Mouse (Mus musculus): Measurements from ENCODE around the gene Hspa1b. TPM values are rescaled to one million over a fixed set of nuclear protein-coding genes. Genes with fewer than 3 reads are reported as not detected.
"Not testable (repeated sequence)": the region's sequence is repeated elsewhere in the genome, so short reads cannot be mapped to it uniquely, and the experiment has no call there.

Gene Hspa1b
- total RNA-seq, 4 experiments from 2014 or later, result 1.4 to 5.5 (median 2.6) TPM

DNA sequence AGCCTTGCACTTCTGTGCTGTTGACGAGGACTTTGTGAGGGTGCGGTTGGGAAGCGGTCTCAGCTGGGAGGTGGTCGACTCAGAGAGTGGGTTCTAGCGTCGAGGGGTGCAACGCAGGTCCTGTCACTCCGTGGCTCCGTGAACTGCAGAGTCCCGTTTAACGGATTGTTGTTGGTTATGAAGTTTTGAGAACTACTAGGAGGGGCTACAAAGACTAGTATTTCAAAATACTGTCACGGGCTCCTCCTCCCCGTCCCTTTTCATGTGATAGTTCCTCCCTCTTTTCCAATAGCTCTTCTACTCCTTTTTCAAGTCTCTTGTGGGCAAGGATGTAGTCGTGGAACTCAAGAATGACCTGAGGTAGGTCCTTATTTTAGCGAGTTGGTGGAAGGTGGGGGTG is 23.3 kb upstream of the Hspa1b start:
- no peak for DNase-seq (ENCODE audit: low spot score)

DNA sequence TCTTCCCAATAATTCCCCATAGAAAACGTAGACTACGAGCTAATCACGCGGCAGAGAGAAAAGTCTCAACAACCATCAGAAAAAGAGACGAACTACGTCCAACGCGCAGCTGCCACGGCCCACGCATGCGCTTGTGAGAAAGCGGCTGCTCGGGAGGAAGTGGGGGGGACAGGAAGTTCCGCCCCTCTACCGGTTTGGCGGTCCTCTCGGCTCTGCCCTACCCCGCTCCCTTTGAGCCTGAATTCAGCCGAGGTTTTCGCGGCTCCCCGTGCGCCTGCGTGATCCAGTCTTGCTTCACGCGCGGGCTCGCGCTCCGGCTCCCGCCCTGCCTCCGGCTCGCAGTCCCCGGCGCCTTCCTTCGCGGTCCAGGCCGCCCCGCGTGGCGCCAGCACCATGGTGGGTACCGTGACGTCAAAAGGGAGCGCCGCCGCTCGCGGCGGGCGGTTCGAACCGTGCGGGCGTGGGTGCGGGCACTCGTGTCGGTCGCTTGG is 22.7 kb upstream of the Hspa1b start, which contains the start of gene Lsm2:
Gene Lsm2 (plus strand): TSS at position 173 of the 491 bp plus-strand sequence.
- DNase-seq (ENCODE audit: low spot score), result peak; percentile 94

DNA sequence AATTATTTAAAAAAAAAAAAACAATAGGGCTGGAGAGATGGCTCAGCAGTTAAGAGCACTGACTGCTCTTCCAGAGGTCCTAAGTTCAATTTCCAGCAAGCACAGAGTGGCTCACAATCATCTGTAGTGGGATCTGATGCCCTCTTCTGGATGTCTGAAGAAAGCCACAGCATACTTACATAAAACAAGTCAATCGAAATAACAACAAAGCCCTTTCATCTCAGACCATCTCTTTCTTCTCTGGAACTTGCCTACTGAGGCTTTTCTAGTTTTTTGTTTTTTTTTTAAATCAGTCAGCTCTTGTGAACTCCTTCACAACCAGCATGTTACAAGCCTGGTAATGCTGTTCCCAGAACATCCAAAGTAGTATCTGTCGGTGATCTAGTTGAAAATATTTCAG is 21.6 kb upstream of the Hspa1b start:
- peak; percentile 68 for DNase-seq (ENCODE audit: low spot score)

DNA sequence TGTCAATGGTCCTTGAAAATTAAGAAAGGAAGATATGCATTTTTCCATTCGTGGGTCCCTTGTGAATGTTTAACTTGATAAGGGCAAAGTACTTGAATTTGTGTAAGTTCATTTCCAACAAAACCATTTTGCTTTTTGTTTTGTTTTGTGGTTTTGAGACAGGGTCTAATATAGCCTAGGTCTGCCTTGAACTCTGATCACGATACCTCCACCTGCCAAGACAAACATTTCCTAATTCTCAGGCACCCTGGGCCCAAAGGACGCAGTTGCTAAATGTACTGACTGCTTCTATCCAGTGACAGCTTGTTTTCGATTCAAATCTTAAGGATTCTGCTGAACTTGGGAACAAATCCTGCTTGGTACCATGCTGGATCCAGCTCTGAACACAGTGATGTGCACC is 20.6 kb upstream of the Hspa1b start:
- DNase-seq (ENCODE audit: low spot score), result no peak

DNA sequence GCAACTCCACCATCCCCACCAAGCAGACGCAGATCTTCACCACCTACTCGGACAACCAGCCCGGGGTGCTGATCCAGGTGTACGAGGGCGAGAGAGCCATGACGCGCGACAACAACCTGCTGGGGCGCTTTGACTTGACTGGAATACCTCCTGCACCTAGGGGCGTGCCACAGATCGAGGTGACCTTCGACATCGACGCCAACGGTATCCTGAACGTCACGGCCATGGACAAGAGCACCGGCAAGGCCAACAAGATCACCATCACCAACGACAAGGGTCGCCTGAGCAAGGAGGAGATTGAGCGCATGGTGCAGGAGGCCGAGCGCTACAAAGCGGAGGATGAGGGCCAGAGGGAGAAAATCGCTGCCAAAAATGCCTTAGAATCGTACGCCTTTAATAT is 19.2 kb upstream of the Hspa1b start:
- no peak for DNase-seq (ENCODE audit: low spot score)

DNA sequence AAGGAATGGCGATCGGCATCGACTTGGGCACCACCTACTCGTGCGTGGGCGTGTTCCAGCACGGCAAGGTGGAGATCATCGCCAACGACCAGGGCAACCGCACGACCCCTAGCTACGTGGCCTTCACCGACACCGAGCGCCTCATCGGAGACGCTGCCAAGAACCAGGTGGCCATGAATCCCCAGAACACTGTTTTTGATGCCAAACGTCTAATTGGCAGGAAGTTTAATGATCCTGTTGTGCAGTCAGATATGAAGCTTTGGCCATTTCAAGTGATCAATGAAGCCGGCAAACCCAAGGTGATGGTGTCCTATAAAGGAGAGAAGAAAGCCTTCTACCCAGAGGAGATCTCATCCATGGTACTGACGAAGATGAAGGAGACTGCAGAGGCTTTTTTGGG is 18.0 kb upstream of the Hspa1b start:
- DNase-seq (ENCODE audit: low spot score), result no peak

DNA sequence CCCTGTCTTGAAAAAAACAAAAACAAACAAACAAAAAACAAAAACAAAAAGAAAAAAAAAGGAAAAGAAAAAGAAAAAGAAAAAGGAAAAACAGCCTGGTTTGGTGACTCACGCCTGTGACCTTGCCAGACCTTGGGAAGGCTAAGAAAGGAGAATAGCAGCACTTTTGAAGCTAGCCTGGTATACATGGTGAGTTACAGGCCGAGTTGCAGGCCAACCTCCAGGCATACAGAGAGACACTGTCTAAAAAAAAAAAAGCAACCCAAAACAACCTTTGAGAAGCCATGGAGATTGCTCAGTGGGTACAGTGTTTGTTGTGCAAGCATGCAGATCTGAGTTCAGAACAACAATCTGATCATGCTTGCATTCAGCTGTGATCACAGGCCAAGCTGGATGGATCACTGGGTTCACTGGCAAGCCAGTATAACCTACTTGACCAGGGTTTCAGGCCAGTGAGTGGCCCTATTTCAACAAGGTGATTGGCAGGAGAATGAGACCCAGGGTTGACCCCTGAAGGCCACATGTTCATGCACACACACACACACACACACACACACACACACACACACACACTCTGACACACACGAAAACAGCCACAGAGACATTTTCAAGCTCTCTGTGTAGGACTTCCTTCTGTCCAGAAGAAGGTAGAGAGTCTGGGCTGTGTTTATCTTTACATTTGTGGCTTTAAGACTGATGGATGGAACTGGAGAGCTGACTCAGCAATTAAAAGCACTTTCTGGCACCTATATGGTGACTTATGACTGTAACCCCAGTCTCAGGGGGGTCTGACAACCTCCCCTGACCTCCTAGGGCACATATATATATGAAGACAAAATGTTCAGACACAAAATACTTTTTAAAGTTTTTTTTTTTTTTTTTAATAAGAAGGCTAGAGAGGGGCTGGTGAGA is 16.8 kb upstream of the Hspa1b start:
- no peak for DNase-seq (ENCODE audit: low spot score)

DNA sequence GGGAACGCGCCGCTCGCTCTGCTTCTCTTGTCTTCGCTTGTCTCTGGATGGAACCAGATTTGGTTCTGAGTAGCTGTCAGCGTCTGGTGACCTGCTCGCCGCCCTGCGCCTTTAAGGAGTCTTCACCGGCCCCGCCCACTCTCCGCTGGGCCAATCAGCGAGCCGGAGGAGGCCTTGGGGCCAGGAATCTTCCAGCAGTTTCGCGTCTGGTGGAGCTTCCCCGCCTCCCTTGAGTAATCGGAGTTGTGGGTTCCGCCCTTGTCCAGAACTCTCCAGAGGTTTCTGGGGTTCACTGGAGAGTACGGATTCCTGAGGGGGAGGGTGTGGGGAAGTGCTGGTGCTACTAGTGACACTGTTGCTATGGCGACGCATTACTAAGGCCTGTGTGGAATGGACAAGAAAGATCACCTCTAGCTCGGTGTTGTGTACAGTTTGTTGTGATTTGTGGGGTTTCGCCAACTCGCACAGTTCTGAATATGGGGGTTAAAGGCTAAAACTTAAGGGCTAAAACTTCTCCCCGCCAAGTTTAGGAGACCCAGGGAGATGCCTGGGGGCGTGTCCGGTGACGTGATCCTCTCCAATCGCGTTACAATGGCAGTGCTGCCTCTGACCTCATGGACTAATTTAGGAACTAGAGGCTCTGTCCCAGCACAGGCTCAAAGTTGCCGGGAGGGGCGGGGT is 13.2 kb upstream of the Hspa1b start, which contains the start of the genes Hspa1a and Hspa1l:
Gene Hspa1a (minus strand): TSS at position 88 of the 681 bp plus-strand sequence.
Gene Hspa1l (plus strand): TSS at position 635 of the 681 bp plus-strand sequence.
- peak; percentile 98 for DNase-seq (ENCODE audit: low spot score)

DNA sequence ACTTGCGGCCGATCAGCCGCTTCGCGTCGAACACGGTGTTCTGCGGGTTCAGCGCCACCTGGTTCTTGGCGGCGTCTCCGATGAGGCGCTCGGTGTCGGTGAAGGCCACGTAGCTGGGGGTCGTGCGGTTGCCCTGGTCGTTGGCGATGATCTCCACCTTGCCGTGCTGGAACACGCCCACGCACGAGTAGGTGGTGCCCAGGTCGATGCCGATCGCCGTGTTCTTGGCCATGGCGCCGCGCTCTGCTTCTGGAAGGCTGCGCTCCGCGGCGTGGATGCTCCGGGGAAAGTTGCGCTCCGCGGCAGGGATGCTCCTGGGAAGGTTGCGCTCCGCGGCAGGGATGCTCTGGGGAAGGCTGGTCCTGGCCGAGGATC is 12.6 kb upstream of the Hspa1b start:
- not testable (repeated sequence) for DNase-seq (ENCODE audit: low spot score)

DNA sequence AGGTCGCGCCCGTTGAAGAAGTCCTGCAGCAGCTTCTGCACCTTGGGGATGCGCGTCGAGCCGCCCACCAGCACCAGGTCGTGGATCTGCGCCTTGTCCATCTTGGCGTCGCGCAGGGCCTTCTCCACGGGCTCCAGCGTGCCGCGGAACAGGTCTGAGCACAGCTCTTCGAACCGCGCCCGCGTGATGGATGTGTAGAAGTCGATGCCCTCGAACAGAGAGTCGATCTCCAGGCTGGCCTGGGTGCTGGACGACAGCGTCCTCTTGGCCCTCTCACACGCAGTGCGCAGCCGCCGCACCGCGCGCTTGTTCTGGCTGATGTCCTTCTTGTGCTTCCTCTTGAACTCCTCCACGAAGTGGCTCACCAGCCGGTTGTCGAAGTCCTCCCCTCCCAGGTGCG is 11.8 kb upstream of the Hspa1b start:
- DNase-seq (ENCODE audit: low spot score), result not testable (repeated sequence)

DNA sequence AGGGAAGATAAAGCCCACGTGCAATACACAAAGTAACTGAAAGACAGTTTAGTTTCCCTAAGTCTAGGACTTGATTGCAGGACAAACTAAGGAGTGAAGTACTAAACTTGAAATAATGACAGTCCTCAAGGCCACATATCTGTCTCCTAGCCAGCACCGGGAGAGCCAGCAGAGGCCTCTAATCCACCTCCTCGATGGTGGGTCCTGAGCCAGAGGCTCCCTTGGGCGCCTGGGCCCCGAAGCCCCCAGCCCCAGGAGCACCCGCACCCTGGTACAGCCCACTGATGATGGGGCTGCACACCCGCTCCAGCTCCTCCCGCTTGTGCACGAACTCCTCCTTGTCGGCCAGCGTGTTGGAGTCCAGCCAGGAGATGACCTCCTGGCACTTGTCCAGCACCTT is 10.8 kb upstream of the Hspa1b start, which contains the start of gene Gm20481:
Gene Gm20481 (plus strand): TSS at position 91 of the 400 bp plus-strand sequence.
- DNase-seq (ENCODE audit: low spot score), result not testable (repeated sequence)

DNA sequence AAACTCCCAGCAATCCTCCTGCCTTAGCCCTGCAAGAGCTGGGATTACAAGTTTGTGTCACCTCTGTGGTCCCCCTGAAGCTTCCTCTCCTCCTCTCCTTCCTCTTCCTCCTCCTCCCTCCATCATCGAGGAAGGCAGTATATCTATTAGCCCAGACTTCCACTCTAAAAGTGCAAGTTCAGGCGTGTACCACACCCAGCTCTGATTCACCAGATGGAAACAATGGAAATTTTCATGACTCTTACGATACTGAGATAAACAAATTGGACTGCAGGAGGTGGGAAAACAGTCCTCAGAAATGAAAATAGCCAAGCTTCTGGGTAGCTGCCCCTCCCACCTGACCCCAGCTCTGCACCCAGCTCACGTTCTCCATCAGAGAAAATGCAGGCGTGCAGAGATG is 6.6 kb upstream of the Hspa1b start:
- no peak for DNase-seq (ENCODE audit: low spot score)

DNA sequence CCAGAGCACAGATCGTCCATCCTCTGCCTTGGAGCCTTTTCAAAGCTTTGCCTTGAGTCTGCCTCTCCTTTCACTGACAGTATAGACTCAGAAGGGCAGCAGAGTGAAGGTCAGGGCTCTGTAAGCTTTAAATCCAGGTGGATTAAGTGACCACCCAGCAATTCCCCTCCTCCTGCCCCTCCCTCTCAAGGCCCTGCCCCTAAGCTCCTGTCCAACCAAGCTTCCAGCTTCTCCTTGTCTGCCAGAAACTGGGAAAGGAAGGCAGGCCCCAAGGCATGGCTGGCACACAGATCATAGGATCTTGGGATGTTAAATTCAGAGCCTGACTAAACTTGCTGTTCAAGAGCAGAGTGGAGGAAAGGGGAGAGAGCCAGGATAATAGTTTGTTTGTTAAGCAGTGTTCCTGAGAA is 5.6 kb upstream of the Hspa1b start:
- DNase-seq (ENCODE audit: low spot score), result no peak

DNA sequence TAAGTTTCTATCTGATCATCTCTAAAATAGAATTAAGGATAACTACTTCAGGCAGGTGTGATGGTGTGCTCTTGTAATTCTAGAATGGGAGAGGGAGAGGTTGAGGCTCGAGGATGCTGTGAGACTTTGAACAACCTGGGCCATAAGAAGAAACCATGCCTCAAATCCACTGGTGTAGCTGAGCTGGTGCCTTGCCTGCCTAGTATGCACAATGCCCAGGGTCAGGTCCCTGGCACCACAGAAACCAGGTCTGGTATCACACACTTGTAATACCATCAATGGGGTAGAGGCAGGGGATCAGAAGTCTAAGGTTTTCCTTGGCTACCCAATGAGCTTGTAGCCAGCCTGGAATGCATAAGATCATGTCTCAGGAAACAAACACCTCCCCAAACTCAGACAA is 3.8 kb upstream of the Hspa1b start:
- no peak for DNase-seq (ENCODE audit: low spot score)

DNA sequence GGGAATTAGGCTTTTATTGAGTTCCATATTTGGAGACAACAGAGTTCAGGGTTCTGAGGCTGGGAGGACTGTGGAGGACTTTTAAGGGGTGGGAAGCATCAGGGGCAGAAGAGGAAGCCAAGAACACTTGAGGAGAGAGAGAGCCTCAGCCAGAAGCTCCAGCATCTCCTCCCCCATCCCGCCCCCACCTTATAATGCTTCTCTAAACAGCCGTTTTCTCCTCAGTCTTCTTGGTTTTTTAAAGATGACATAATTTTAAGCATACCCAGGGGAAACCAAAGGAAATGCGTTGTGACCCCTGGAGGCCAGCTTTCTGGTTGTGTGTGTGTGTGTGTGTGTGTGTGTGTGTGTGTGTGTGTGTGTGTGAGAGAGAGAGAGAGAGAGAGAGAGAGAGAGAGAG is 3.1 kb upstream of the Hspa1b start:
- no peak for DNase-seq (ENCODE audit: low spot score)

DNA sequence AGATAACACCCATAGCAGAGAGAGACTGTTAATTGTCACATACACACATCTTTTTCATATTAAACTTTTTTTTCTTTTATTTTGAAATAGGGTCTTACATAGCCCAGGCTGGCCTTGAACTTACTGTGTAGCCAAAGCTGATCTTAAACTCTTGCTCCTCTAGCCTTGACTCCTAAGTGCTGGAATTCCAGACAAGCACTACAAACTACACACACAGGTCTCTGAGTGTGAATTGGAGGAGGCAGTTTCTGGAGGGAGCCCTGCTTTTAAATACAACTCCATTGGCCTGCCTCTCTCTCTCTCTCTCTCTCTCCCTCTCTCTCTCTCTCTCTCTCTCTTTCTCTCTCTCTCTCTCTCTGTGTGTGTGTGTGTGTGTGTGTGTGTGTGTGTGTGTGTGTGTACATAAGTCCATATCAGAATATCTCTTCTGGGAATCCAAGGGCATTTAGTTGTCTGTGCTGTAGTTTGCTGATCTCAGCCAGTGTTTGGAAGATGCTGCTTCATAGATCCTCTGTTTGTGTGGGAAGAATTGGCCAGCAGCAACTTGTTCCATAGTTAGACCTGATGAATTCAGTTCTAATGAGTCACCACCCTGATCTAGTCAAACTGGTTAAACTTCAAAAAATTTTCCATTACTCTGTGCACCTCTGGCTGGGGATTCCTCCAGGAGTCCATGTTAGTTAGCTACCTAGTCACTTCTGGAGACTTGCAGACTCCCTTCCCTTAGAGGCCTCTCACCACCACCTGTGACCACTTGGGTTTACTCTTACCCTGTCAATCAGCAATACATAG is 1.9 kb upstream of the Hspa1b start:
- DNase-seq (ENCODE audit: low spot score), result no peak

DNA sequence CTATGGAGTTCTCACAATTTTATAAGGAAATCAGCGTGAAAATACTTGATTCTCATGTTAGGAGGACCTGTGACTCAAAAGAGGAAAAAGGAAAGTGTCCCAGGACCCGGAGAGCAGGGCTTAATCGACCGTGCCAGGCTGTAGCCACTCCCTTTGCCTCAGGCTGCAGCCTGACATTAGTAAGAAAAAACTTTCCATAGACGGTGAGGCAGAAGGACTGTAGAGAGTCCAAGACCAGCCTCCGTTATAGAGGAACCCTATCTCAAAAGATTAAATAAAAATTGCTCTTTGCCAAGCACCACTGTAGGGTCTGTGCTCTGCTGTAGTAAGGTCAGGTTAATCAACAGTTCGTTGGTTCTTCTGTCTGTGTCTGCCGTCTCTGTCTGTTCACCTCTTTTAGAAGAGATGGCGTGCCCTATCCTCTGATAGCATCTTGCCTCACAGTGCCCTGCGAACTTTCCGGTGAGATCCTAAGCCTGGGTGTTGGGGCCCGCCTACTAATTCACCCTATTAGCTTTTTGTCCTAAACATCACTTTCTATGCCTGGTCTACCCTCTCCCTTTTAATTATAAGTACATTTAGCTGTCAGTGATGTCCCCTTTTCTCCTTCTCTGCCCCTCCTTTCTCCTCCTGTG is 960 bp upstream of the Hspa1b start:
- DNase-seq (ENCODE audit: low spot score), result peak; percentile 61

DNA sequence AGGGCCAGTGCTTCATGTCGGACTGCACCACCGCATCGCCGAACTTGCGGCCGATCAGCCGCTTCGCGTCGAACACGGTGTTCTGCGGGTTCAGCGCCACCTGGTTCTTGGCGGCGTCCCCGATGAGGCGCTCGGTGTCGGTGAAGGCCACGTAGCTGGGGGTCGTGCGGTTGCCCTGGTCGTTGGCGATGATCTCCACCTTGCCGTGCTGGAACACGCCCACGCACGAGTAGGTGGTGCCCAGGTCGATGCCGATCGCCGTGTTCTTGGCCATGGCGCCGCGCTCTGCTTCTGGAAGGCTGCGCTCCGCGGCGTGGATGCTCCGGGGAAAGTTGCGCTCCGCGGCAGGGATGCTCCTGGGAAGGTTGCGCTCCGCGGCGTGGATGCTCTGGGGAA is 306 bp downstream of the Hspa1b start:
- not testable (repeated sequence) for DNase-seq (ENCODE audit: low spot score)

DNA sequence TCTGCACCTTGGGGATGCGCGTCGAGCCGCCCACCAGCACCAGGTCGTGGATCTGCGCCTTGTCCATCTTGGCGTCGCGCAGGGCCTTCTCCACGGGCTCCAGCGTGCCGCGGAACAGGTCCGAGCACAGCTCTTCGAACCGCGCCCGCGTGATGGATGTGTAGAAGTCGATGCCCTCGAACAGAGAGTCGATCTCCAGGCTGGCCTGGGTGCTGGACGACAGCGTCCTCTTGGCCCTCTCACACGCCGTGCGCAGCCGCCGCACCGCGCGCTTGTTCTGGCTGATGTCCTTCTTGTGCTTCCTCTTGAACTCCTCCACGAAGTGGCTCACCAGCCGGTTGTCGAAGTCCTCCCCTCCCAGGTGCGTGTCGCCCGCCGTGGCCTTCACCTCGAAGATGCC is 1.1 kb downstream of the Hspa1b start:
- not testable (repeated sequence) for DNase-seq (ENCODE audit: low spot score)

DNA sequence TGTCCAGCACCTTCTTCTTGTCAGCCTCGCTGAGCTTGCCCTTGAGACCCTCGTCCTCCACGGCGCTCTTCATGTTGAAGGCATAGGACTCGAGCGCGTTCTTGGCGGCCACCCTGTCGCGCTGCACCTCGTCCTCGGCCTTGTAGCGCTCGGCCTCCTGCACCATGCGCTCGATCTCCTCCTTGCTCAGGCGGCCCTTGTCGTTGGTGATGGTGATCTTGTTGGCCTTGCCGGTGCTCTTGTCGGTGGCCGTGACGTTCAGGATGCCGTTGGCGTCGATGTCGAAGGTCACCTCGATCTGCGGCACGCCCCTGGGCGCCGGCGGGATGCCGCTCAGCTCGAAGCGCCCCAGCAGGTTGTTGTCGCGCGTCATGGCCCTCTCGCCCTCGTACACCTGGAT is 1.7 kb downstream of the Hspa1b start:
- DNase-seq (ENCODE audit: low spot score), result not testable (repeated sequence)

DNA sequence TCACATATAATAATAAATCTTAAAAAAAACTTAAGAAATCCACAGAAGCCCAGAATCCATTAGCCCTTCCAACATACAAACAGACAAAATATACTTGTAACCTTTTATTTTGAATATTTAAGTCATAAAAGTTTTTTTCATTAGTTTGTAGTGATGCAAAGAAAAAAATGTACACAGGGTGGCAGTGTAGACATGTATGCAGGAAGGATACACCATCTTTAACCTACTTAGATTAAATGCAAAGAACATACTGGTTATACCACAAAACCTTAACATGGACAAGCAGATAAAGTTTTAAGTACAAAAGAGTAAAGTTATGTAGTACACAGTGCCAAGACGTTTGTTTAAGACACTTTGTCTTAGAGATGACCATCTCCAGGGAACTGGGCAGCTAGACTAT is 2.7 kb downstream of the Hspa1b start:
- no peak for DNase-seq (ENCODE audit: low spot score)

Data from heart, adult 8-10 months (tissue).